ENCODE assay signal across 32 mouse cellular contexts in genomic region chr10:75418747-75419146, GRCm38 (mm10). TPM values are rescaled to one million over a fixed set of nuclear protein-coding genes. Genes with fewer than 3 reads are reported as not detected.
"Had no signal": no experiment of that assay in that cellular context is flagged by ENCODE, and none has a peak within 500 bp of the region (broad histone marks: within the 10 kb centered on the region; RNA-seq: fewer than 3 reads in every experiment).

No protein-coding gene starts in this region.

- H3K4me1 ChIP-seq: limb, embryonic 10.5 days; limb, embryonic 12.5 days; limb, embryonic 13.5 days; limb, embryonic 15.5 days; liver, embryonic 12.5 days; liver, embryonic 13.5 days; liver, embryonic 15.5 days; lung, embryonic 15.5 days; midbrain, embryonic 10.5 days; midbrain, embryonic 12.5 days; midbrain, embryonic 13.5 days; midbrain, embryonic 15.5 days; neural tube, embryonic 12.5 days had no signal

- H3K9ac ChIP-seq: limb, embryonic 12.5 days; limb, embryonic 13.5 days; limb, embryonic 15.5 days; liver, embryonic 12.5 days; liver, embryonic 13.5 days; liver, embryonic 14.5 days; liver, embryonic 15.5 days; lung, embryonic 14.5 days; lung, embryonic 15.5 days; midbrain, embryonic 12.5 days; midbrain, embryonic 13.5 days; midbrain, embryonic 15.5 days; neural tube, embryonic 12.5 days had no signal

- H3K27me3 ChIP-seq: limb, embryonic 12.5 days; limb, embryonic 13.5 days; limb, embryonic 15.5 days; liver, embryonic 12.5 days; liver, embryonic 13.5 days; liver, embryonic 15.5 days; lung, embryonic 15.5 days; midbrain, embryonic 13.5 days; midbrain, embryonic 15.5 days; neural tube, embryonic 12.5 days had no signal

- H3K4me2 ChIP-seq: limb, embryonic 12.5 days; limb, embryonic 13.5 days; limb, embryonic 15.5 days; liver, embryonic 11.5 days; liver, embryonic 12.5 days; liver, embryonic 13.5 days; liver, embryonic 15.5 days; lung, embryonic 14.5 days; lung, embryonic 15.5 days; midbrain, embryonic 12.5 days; midbrain, embryonic 13.5 days; midbrain, embryonic 15.5 days; neural tube, embryonic 12.5 days had no signal

- DNase-seq: left cerebral cortex, postnatal 4 days; liver; liver, embryonic 13.5 days; lung, adult 18-20 months; lung, adult 2 months; lung, embryonic 14.5 days; lung, postnatal 10 days; lung, postnatal 14 days; lung, postnatal 36 days; lung, postnatal 4 days; midbrain, embryonic 14.5 days had no signal

- H3K27ac ChIP-seq: left cerebral cortex, adult 2 months; limb, embryonic 10.5 days; limb, embryonic 12.5 days; limb, embryonic 13.5 days; limb, embryonic 15.5 days; liver, embryonic 12.5 days; liver, embryonic 13.5 days; liver, embryonic 14.5 days; liver, embryonic 15.5 days; lung, embryonic 15.5 days; macrophage; midbrain, embryonic 10.5 days; midbrain, embryonic 12.5 days; midbrain, embryonic 13.5 days; midbrain, embryonic 15.5 days; neural tube, embryonic 12.5 days had no signal

- H3K36me3 ChIP-seq: limb, embryonic 10.5 days; limb, embryonic 12.5 days; limb, embryonic 13.5 days; limb, embryonic 15.5 days; liver, embryonic 12.5 days; liver, embryonic 13.5 days; liver, embryonic 15.5 days; lung, embryonic 15.5 days; midbrain, embryonic 10.5 days; midbrain, embryonic 12.5 days; midbrain, embryonic 13.5 days; midbrain, embryonic 15.5 days; neural tube, embryonic 12.5 days had no signal

- H3K9me3 ChIP-seq: limb, embryonic 10.5 days; limb, embryonic 12.5 days; limb, embryonic 13.5 days; limb, embryonic 15.5 days; liver, embryonic 12.5 days; liver, embryonic 13.5 days; liver, embryonic 15.5 days; lung, embryonic 15.5 days; midbrain, embryonic 10.5 days; midbrain, embryonic 12.5 days; midbrain, embryonic 13.5 days; midbrain, embryonic 15.5 days; neural tube, embryonic 12.5 days had no signal

- ATAC-seq: liver, embryonic 12.5 days; lung, postnatal 0 days; midbrain, embryonic 13.5 days; midbrain, embryonic 15.5 days; midbrain, embryonic 16.5 days had no signal

- H3K4me3 ChIP-seq: left cerebral cortex, adult 2 months; limb, embryonic 10.5 days; limb, embryonic 12.5 days; limb, embryonic 13.5 days; limb, embryonic 15.5 days; liver, embryonic 12.5 days; liver, embryonic 13.5 days; liver, embryonic 15.5 days; lung, embryonic 15.5 days; megakaryocyte, embryonic 14.5 days; midbrain, embryonic 10.5 days; midbrain, embryonic 12.5 days; midbrain, embryonic 13.5 days; midbrain, embryonic 15.5 days; myocyte; neural tube, embryonic 12.5 days had no signal

RNA-seq across cellular contexts. Expression of gene Upb1, which starts 17.8 kb away (rescaled TPM):
- polyA plus RNA-seq: limb, embryonic 10.5 days; midbrain, embryonic 10.5 days; midbrain, embryonic 13.5 days; neural tube, embryonic 11.5 days had no signal
